Mouse (Mus musculus) lung, adult 18-20 months (tissue): ENCODE results near the gene Tmprss6.
A peak's percentile ranks its signal among the peaks of the same experiment; 100 is the strongest.

Source experiments
- DNase-seq, 2 experiments: peaks; one replicate each; pipeline ENCODE4 v3.0.0; 2022; ENCODE audit warnings: mixed read lengths in 2 of 2

The Tmprss6 gene

GRCm38 (mm10) chr15:78481448-78482000, 13.1 kb upstream of the Tmprss6 start:
- no peak for DNase-seq

- no peak for DNase-seq
Observed at GRCm38 (mm10) chr15:78480991-78481390, 12.6 kb upstream of the Tmprss6 start.

- no peak for DNase-seq
Observed at GRCm38 (mm10) chr15:78480111-78480510, 11.7 kb upstream of the Tmprss6 start.

- DNase-seq, result no peak
Observed at GRCm38 (mm10) chr15:78479470-78479869, 11.0 kb upstream of the Tmprss6 start.

GRCm38 (mm10) chr15:78478073-78478472, 9.6 kb upstream of the Tmprss6 start:
- no peak for DNase-seq

GRCm38 (mm10) chr15:78476878-78477277, 8.4 kb upstream of the Tmprss6 start:
- DNase-seq, result no peak

- no peak for DNase-seq
Observed at GRCm38 (mm10) chr15:78475604-78476031, 7.2 kb upstream of the Tmprss6 start.

- DNase-seq, result no peak
Observed at GRCm38 (mm10) chr15:78473442-78473841, 5.0 kb upstream of the Tmprss6 start.

- DNase-seq, result no peak
Observed at GRCm38 (mm10) chr15:78471902-78472301, 3.5 kb upstream of the Tmprss6 start.

GRCm38 (mm10) chr15:78470495-78471276, 2.3 kb upstream of the Tmprss6 start:
- DNase-seq, result no peak

- no peak for DNase-seq
Observed at GRCm38 (mm10) chr15:78467570-78467969, 864 bp downstream of the Tmprss6 start.

- no peak for DNase-seq
Observed at GRCm38 (mm10) chr15:78466809-78467208, 1.6 kb downstream of the Tmprss6 start.

GRCm38 (mm10) chr15:78462981-78463380, 5.5 kb downstream of the Tmprss6 start:
- DNase-seq, result no peak

GRCm38 (mm10) chr15:78457193-78457592, 11.2 kb downstream of the Tmprss6 start:
- DNase-seq, result no peak

- peak in 1 of 2 experiments; percentile 45 for DNase-seq
Observed at GRCm38 (mm10) chr15:78456051-78456450, 12.4 kb downstream of the Tmprss6 start.

- DNase-seq, result no peak
Observed at GRCm38 (mm10) chr15:78455168-78455567, 13.3 kb downstream of the Tmprss6 start.

GRCm38 (mm10) chr15:78452929-78453328, 15.5 kb downstream of the Tmprss6 start:
- DNase-seq, result no peak

- DNase-seq, result no peak
Observed at GRCm38 (mm10) chr15:78451201-78451600, 17.2 kb downstream of the Tmprss6 start.

- no peak for DNase-seq
Observed at GRCm38 (mm10) chr15:78450419-78450768, 18.0 kb downstream of the Tmprss6 start.

GRCm38 (mm10) chr15:78449694-78450418, 18.6 kb downstream of the Tmprss6 start:
- DNase-seq, result peak; percentile 62 to 63

GRCm38 (mm10) chr15:78449131-78449530, 19.3 kb downstream of the Tmprss6 start:
- peak; percentile 27 to 33 for DNase-seq

GRCm38 (mm10) chr15:78447746-78448535, 20.5 kb downstream of the Tmprss6 start:
- DNase-seq, result peak; percentile 89 to 95

GRCm38 (mm10) chr15:78447121-78447520, 21.3 kb downstream of the Tmprss6 start:
- DNase-seq, result peak; percentile 34 to 40
